Mouse (Mus musculus): ENCODE results near the gene Kdsr.

- TF ChIP-seq CTCF (IDR thresholded peaks at IDR 0.05; ENCODE audit: low read depth) (no peak), EP300 (IDR thresholded peaks at IDR 0.05; ENCODE audit: low read depth) (no peak)
Observed at GRCm38 (mm10) chr1:106687435-106688160, 71.9 kb downstream of the Kdsr start.
